Mouse (Mus musculus) neutrophil, adult 65 days (primary cell): ENCODE measurements around the gene Dydc2. TPM values are rescaled to one million over a fixed set of nuclear protein-coding genes. Genes with fewer than 3 reads are reported as not detected.

ENCODE experiments used
- total RNA-seq: library from RNA; stranded (reverse); gene quantifications from 2 replicates; pipeline ENCODE4 v1.2.4, GENCODE M21; 2023

The Dydc2 gene
- total RNA-seq = not detected in 2 replicates

DNA sequence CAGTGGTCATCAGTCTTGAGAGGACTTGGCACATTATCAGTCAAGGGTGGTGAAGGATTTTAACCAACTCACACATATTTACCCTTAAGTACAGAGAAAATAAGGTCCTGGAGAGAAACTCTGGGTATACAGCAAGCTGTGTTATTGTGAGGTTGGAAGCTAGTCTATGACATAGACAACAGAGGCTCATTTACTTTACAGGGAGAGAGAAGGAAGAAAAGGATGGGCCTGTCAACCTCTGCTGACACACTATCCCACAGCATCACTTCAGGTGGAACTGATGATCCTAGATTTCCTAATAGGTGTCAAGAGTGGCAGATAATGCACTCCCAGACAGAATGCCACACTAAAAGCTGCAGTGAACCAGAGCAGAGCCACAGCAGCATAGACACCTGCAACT is at the start of gene Dydc2:
Gene Dydc2 (minus strand): TSS at position 101 of the 400 bp plus-strand sequence.

GRCm38 (mm10) chr14:41104853-41105444 is 35.9 kb upstream of the Dydc2 start, which contains the start of gene Mat1a:
Gene Mat1a (plus strand): TSS chr14:41105035.

DNA sequence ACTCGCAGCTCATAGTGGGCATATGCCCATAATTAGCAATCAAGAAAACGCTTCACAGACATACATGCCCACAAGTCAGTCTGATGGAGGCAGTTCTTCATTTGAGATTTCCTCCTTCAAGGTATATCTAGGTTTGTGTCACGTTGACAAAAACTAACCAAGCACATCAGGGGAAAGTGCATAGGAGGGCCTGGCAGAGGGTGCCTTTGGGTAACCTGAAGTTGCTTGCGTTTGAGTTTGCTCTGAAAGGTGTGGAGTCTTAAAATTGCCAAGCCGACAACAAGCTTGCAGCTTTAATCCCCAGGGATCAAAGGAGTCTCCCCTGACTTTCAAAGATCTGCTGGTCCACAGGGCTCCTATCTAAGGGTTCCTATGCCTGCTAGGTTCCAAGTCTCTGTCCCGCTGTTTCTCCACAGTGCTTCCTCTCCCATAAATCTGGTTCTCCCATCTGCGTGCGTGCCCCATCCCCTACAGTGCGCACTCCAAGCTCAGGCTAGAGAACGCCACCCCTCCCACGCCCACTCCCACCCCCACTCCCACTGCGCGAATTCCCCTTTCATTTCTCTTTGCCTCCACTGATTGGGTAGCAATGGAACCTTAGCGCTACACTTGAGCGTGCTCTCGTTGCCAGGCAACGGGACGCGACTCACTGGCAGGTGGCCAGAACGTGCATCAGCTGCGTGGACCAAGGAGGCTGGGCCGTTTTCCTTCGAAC is 3.4 kb upstream of the Dydc2 start, which contains the start of gene Dydc1:
Gene Dydc1 (plus strand): TSS at position 683 of the 715 bp plus-strand sequence.

GRCm38 (mm10) chr14:41013630-41014613 is 55.1 kb downstream of the Dydc2 start, which contains the start of gene Fam213a:
Gene Fam213a (minus strand): TSS chr14:41013788.

Other genes starting within 250 kb of the Dydc2 start
- 2.2 and 3.5 TPM in 2 replicates for gene Sh2d4b, start 175.9 kb downstream of the Dydc2 start, total RNA-seq
- 93.4 and 119 TPM in 2 replicates for gene Tspan14, start 102.4 kb downstream of the Dydc2 start, total RNA-seq
- gene Fam213a, start 55.4 kb downstream of the Dydc2 start, total RNA-seq = 0.66 and 1.4 TPM in 2 replicates
- gene Dydc1, start 3.7 kb upstream of the Dydc2 start, total RNA-seq = not detected in 2 replicates
- gene Mat1a, start 35.8 kb upstream of the Dydc2 start, total RNA-seq = not detected in 2 replicates
- gene Sftpa1, start 62.6 kb upstream of the Dydc2 start, total RNA-seq = not detected in 2 replicates
- gene Mbl1, start 82.2 kb upstream of the Dydc2 start, total RNA-seq = not detected in 2 replicates
- not detected in 2 replicates for gene Sftpd, start 115.9 kb upstream of the Dydc2 start, total RNA-seq
- not detected in 2 replicates for gene Gm2832, start 209.6 kb upstream of the Dydc2 start, total RNA-seq